Mouse (Mus musculus): ENCODE data around the gene Akr1b8.
"Not testable (repeated sequence)": the region's sequence is repeated elsewhere in the genome, so short reads cannot be mapped to it uniquely, and the experiment has no call there.

Gene Akr1b8

GRCm38 (mm10) chr6:34353658-34354353 lies at the start of gene Akr1b8:
Gene Akr1b8 (plus strand): TSS chr6:34354119.
- in situ Hi-C loops (cut with MboI, MseI): no loop called here

- in situ Hi-C loops (cut with MboI, MseI): no loop called here
These were observed 49.2 kb upstream of the Akr1b8 start for GRCm38 (mm10) chr6:34304675-34305241.

- in situ Hi-C loops (cut with MboI, MseI): no loop called here
These were observed 47.1 kb upstream of the Akr1b8 start for GRCm38 (mm10) chr6:34306797-34307196.

- in situ Hi-C loops (cut with MboI, MseI): no loop called here
These were observed 44.4 kb upstream of the Akr1b8 start for GRCm38 (mm10) chr6:34309526-34309925.

GRCm38 (mm10) chr6:34310023-34310595 lies 43.8 kb upstream of the Akr1b8 start:
- in situ Hi-C loops (cut with MboI, MseI): no loop called here

- in situ Hi-C loops (cut with MboI, MseI): no loop called here
These were observed 40.5 kb upstream of the Akr1b8 start for GRCm38 (mm10) chr6:34313386-34313785.

- in situ Hi-C loops (cut with MboI, MseI): no loop called here
These were observed 40.0 kb upstream of the Akr1b8 start for GRCm38 (mm10) chr6:34313921-34314320.

- in situ Hi-C loops (cut with MboI, MseI): no loop called here
These were observed 36.8 kb upstream of the Akr1b8 start, which contains the start of gene Akr1b3 for GRCm38 (mm10) chr6:34316854-34317771. Gene Akr1b3 (minus strand): TSS chr6:34317478.

GRCm38 (mm10) chr6:34318172-34318571 lies 35.7 kb upstream of the Akr1b8 start:
- in situ Hi-C loops (cut with MboI, MseI): no loop called here

- in situ Hi-C loops (cut with MboI, MseI): no loop called here
These were observed 35.3 kb upstream of the Akr1b8 start for GRCm38 (mm10) chr6:34318636-34319035.

- in situ Hi-C loops (cut with MboI, MseI): no loop called here
These were observed 31.8 kb upstream of the Akr1b8 start for GRCm38 (mm10) chr6:34322121-34322520.

GRCm38 (mm10) chr6:34331379-34331778 lies 22.5 kb upstream of the Akr1b8 start:
- in situ Hi-C loops (cut with MboI, MseI): no loop called here

GRCm38 (mm10) chr6:34331804-34332203 lies 22.1 kb upstream of the Akr1b8 start:
- in situ Hi-C loops (cut with MboI, MseI): not testable (repeated sequence)

- in situ Hi-C loops (cut with MboI, MseI): loop anchor here in 1 of 2 experiments (5.0 kb wide), 1 partner anchor 42 kb away; no protein-coding TSS in a partner anchor
These were observed 19.2 kb upstream of the Akr1b8 start for GRCm38 (mm10) chr6:34334673-34335072.

GRCm38 (mm10) chr6:34337799-34338198 lies 16.1 kb upstream of the Akr1b8 start:
- in situ Hi-C loops (cut with MboI, MseI): loop anchor here in 1 of 2 experiments (5.0 kb wide), 1 partner anchor 45 kb away; no protein-coding TSS in a partner anchor

GRCm38 (mm10) chr6:34341991-34342390 lies 11.9 kb upstream of the Akr1b8 start:
- in situ Hi-C loops (cut with MboI, MseI): loop anchor here in 1 of 2 experiments (5.0 kb wide), 1 partner anchor 100 kb away; no protein-coding TSS in a partner anchor

- in situ Hi-C loops (cut with MboI, MseI): loop anchor here in 1 of 2 experiments (5.0 kb wide), 1 partner anchor 100 kb away; no protein-coding TSS in a partner anchor
These were observed 11.4 kb upstream of the Akr1b8 start for GRCm38 (mm10) chr6:34342476-34342875.

GRCm38 (mm10) chr6:34343426-34343825 lies 10.5 kb upstream of the Akr1b8 start:
- in situ Hi-C loops (cut with MboI, MseI): loop anchor here in 1 of 2 experiments (5.0 kb wide), 1 partner anchor 99 kb away; no protein-coding TSS in a partner anchor

GRCm38 (mm10) chr6:34344135-34344850 lies 9.6 kb upstream of the Akr1b8 start:
- in situ Hi-C loops (cut with MboI, MseI): loop anchor here in 1 of 2 experiments (5.0 kb wide), 1 partner anchor 98 kb away; no protein-coding TSS in a partner anchor

GRCm38 (mm10) chr6:34344935-34345334 lies 9.0 kb upstream of the Akr1b8 start:
- in situ Hi-C loops (cut with MboI, MseI): loop anchor here (5.0 kb wide), 2 partner anchors 53 to 97 kb away; no protein-coding TSS in a partner anchor

All from T-helper 17 cell (primary cell).